Mouse (Mus musculus) hindbrain, embryonic 13.5 days (tissue): ENCODE measurements around the gene Vmn1r211. TPM values are rescaled to one million over a fixed set of nuclear protein-coding genes. Genes with fewer than 3 reads are reported as not detected.
"Not testable (repeated sequence)": the region's sequence is repeated elsewhere in the genome, so short reads cannot be mapped to it uniquely, and the experiment has no call there.

Experiments used
- ATAC-seq: fragments of 200-750 bp; cut with Nextera tagmentation; 2 replicates; pipeline ENCODE4 v1.8.0; 2017; ENCODE audit warnings: moderate TSS enrichment; ENCODE audit not compliant: low FRiP score
- H3K27ac ChIP-seq: fragments of 300-500 bp; sonication (generic); 2 replicates; pipeline ENCODE4 v1.5.1; 2015; ENCODE audit warnings: inconsistent platforms, mild to moderate bottlenecking, moderate library complexity
- H3K27me3 ChIP-seq: fragments of 300-500 bp; sonication (generic); 2 replicates; pipeline ENCODE4 v1.6.1; 2015; ENCODE audit warnings: mild to moderate bottlenecking, inconsistent platforms
- H3K36me3 ChIP-seq: fragments of 300-500 bp; sonication (generic); 2 replicates; pipeline ENCODE4 v1.6.1; 2015; ENCODE audit warnings: mild to moderate bottlenecking, inconsistent platforms
- H3K4me1 ChIP-seq: fragments of 300-500 bp; sonication (generic); replicated peaks from 2 replicates; pipeline ENCODE4 v1.6.1; 2015; ENCODE audit warnings: inconsistent platforms
- H3K4me2 ChIP-seq: fragments of 300-500 bp; sonication (generic); 2 replicates; pipeline ENCODE4 v1.6.1; 2015; ENCODE audit warnings: inconsistent platforms, mild to moderate bottlenecking, moderate library complexity
- H3K4me3 ChIP-seq: fragments of 300-500 bp; sonication (generic); 2 replicates; pipeline ENCODE4 v1.5.1; 2015; ENCODE audit warnings: mild to moderate bottlenecking, inconsistent platforms
- H3K9ac ChIP-seq: fragments of 300-500 bp; sonication (generic); 2 replicates; pipeline ENCODE4 v1.6.1; 2015; ENCODE audit warnings: mild to moderate bottlenecking, inconsistent platforms
- H3K9me3 ChIP-seq: fragments of 300-500 bp; sonication (generic); 2 replicates; pipeline ENCODE4 v1.6.1; 2016; ENCODE audit warnings: inconsistent platforms
- WGBS: fragments of 180-500 bp; shearing (Covaris S2); methylation state at CpG from one replicate; pipeline ENCODE4 v1.1.7; 2015; 5-methylcytosine and 5-hydroxymethylcytosine counted together
- polyA plus RNA-seq: library from polyadenylated mRNA; unstranded; fragments of >200 nt; fragmentation: Nextera tagmentation; extraction: Ambion mirVana; gene quantifications from 2 replicates; pipeline ENCODE4 v1.2.1, GENCODE M21; 2015

Gene Vmn1r211
- not detected in 2 replicates for polyA plus RNA-seq

DNA sequence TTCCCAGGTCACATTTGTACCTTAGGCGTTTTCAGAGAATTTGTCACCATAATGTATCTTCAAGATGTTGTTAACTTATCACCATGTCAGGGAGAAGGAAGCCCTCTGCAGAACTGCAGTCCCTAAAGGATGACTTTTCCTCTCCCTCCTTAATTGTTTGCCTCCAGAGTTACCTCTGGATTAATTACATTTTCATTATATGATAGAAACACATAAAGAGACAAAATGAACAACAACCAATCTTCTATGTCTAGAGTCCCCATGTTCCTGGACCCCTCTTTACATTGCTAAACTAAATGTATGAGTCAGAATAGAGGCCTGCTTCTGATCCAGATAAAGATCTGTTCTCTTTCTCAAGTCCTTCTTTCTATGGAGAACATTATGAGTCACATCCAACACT lies at the start of gene Vmn1r211:
Gene Vmn1r211, minus strand, starts transcription at position 101 of the 400 bp plus-strand sequence.
- WGBS: 81% methylated on average over 1 of the region's 1 CpGs
- no peak within 1 kb of the TSS for H3K27ac ChIP-seq
- H3K4me2 ChIP-seq: no peak within 1 kb of the TSS
- no peak within 1 kb of the TSS for H3K9ac ChIP-seq
- H3K4me1 ChIP-seq: no peaks in the 10 kb centered on the region
- H3K36me3 ChIP-seq: no peaks in the 10 kb centered on the region
- ATAC-seq: no peak
- no peak within 1 kb of the TSS for H3K4me3 ChIP-seq
- no peaks in the 10 kb centered on the region for H3K9me3 ChIP-seq
- no peaks in the 10 kb centered on the region for H3K27me3 ChIP-seq

DNA sequence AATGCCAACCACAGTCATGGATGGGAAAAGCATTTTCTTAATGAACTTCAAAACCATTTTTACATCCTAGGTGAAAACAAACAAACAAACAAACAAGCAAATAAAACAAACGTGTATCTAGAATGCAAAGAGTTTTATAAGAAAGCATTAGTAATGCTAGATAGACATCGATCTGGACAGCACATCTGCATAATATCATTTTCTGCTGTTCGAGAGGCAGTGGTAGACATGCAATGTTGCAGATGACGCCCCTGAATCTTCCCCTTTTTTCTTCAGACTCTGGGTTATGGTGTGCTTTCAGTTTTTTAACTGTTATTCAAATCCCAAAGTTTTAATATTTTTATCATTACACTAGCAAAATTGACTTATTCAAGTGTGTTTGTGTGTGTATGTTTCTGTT lies 26.7 kb upstream of the Vmn1r211 start, which contains the start of gene Vmn1r212:
Gene Vmn1r212, minus strand, starts transcription at position 101 of the 400 bp plus-strand sequence.
- Histone ChIP-seq H3K9me3 (no peaks in the 10 kb centered on the region), H3K4me3 (no peak within 1 kb of the TSS), H3K27me3 (no peaks in the 10 kb centered on the region), H3K9ac (no peak within 1 kb of the TSS), H3K36me3 (no peaks in the 10 kb centered on the region), H3K27ac (no peak within 1 kb of the TSS), H3K4me2 (no peak within 1 kb of the TSS), H3K4me1 (no peaks in the 10 kb centered on the region)
- 84% methylated on average over 4 of the region's 4 CpGs for WGBS
- ATAC-seq: no peak

DNA sequence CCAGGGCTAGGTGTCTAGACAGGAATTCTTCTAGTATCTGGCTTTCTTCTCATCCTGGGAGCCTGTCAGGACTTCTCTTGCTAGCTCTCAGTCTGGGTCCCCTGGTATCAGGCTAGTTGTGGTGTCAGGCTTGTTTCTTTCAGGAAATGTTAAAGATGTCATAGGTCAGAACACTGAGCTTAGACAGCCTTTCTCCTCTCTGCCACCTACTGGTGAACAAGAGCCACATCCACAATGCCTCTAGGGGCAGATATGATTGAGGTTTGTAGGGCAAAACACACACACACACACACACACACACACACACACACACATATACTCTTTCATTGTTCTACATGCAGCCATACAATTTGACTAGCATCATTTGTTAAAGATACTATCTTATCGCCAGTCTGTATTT lies 21.9 kb upstream of the Vmn1r211 start:
- no peaks in the 10 kb centered on the region for H3K4me1 ChIP-seq
- no peaks in the 10 kb centered on the region for H3K36me3 ChIP-seq
- no peak overlapping the region for H3K4me3 ChIP-seq
- no peak overlapping the region for H3K9ac ChIP-seq
- H3K4me2 ChIP-seq: no peak overlapping the region
- 90% methylated on average over 1 of the region's 1 CpGs for WGBS
- no peaks in the 10 kb centered on the region for H3K9me3 ChIP-seq
- no peaks in the 10 kb centered on the region for H3K27me3 ChIP-seq
- H3K27ac ChIP-seq: no peak overlapping the region
- ATAC-seq: no peak

DNA sequence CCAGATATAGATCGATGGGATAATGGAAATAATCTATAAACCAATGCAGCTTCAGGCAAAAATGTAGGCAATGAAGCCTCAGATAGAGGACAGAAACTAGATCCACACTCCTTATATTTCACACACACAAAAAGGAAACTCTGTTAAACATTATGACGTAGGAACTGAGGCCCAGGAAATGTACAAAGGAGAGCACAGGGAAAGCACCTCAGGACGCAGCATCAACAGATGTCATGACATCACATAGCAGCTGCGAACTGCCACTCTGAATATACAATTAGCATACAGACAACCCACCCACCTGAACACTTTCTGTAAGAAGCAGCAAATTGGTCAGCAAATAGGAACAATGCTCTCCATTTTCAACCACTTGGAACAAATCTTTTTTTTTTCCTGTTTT lies 2.6 kb downstream of the Vmn1r211 start:
- Histone ChIP-seq H3K4me3 (no peak overlapping the region), H3K9me3 (no peaks in the 10 kb centered on the region), H3K36me3 (no peaks in the 10 kb centered on the region), H3K27me3 (no peaks in the 10 kb centered on the region), H3K9ac (no peak overlapping the region), H3K27ac (no peak overlapping the region), H3K4me1 (no peaks in the 10 kb centered on the region), H3K4me2 (no peak overlapping the region)
- ATAC-seq: no peak
- 82% methylated on average over 4 of the region's 4 CpGs for WGBS

DNA sequence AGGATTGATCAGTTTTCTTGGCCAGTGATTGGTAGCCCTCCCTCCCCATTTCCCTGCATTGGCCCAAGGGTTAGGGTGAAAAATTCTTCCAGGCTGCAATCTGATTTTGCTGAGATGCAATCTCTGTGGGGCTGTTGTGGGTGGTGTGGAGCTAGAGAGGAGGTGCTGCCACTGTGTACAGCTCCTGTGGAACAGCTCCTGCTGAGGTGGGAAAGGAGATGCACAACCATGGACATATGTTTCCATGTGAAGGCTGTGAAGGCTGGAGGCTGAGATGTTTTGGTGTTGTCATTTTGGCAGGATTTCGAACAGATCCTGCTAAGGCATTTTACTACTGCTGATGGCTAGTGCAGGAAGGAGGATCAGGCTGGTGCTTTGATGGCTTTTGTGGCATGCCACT lies 10.6 kb downstream of the Vmn1r211 start:
- Histone ChIP-seq H3K27ac (no peak overlapping the region), H3K36me3 (no peaks in the 10 kb centered on the region), H3K4me1 (no peaks in the 10 kb centered on the region), H3K27me3 (no peaks in the 10 kb centered on the region), H3K9me3 (no peaks in the 10 kb centered on the region), H3K4me3 (no peak overlapping the region), H3K4me2 (no peak overlapping the region), H3K9ac (no peak overlapping the region)
- ATAC-seq: no peak
- WGBS: 80% methylated on average over 1 of the region's 1 CpGs

DNA sequence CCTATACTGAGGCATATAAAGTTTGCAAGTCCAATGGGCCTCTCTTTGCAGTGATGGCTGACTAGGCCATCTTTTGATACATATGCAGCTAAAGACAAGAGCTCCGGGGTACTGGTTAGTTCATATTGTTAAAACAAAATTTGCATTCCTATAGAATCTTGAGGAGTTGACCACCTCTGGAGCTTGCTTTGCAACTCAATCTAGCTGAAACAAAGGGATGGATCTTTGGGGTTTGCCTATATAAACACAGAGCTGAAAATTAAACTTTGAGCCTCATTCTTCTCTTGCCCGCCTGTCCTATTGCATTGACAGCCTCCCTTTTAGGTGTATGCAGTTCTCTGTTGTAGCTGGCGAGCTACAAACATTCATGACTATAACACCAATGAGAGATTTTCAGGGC lies 13.1 kb downstream of the Vmn1r211 start:
- H3K36me3 ChIP-seq, H3K4me3 ChIP-seq, H3K9ac ChIP-seq, H3K4me2 ChIP-seq, ATAC-seq, H3K27ac ChIP-seq, H3K9me3 ChIP-seq, H3K27me3 ChIP-seq, H3K4me1 ChIP-seq: not testable (repeated sequence)
- 31% methylated on average over 3 of the region's 3 CpGs for WGBS

DNA sequence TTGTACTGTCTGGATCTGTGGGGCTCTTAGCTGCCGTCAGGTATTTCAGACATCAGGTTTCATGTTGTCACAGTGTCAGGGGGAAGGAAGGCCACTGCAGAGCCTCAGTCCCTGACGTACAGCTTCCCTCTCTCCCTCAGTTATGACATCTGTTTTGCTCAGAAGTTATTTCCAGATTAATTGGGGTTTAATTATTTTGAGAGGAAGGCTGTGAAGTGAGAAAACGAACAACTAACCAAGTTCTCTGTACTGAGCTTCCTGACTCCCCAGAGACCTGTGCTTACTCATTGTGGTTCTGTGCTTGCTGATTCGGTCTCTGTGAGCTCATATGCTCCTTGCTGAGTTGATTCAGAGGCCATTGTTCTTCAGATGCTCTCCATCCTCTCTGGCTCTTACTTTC lies 26.1 kb downstream of the Vmn1r211 start, which contains the start of gene Vmn1r210:
Gene Vmn1r210, minus strand, starts transcription at position 101 of the 400 bp plus-strand sequence.
- no peak for ATAC-seq
- no peak within 1 kb of the TSS for H3K9ac ChIP-seq
- H3K9me3 ChIP-seq: no peaks in the 10 kb centered on the region
- no peaks in the 10 kb centered on the region for H3K27me3 ChIP-seq
- H3K36me3 ChIP-seq: no peaks in the 10 kb centered on the region
- H3K4me3 ChIP-seq: no peak within 1 kb of the TSS
- no peaks in the 10 kb centered on the region for H3K4me1 ChIP-seq
- no peak within 1 kb of the TSS for H3K4me2 ChIP-seq
- H3K27ac ChIP-seq: no peak within 1 kb of the TSS
- WGBS: 70% methylated on average over 4 of the region's 4 CpGs

DNA sequence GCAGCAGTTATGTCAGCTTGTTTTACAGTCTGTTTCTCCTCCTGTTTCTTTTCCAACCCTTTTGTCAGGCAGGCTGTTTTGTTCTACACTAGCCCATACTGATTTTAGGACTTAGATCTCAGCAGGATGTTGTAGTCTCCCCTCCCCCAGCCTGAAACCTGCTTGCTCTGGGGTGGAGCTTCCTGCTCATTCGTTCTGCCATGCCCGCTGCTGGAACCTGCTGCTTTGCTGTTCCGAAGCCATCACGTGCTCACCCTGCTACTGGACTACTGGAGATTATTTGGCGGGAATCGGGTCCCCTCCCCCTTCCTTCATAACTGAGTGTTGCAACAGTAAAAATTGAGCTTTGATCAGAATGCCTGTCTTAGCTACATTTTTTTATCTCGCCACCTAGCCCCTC lies 28.0 kb downstream of the Vmn1r211 start:
- H3K36me3 ChIP-seq, H3K9me3 ChIP-seq, H3K4me1 ChIP-seq, H3K4me2 ChIP-seq, H3K9ac ChIP-seq, H3K27ac ChIP-seq, H3K4me3 ChIP-seq, H3K27me3 ChIP-seq, ATAC-seq: not testable (repeated sequence)
- WGBS: 41% methylated on average over 7 of the region's 7 CpGs

DNA sequence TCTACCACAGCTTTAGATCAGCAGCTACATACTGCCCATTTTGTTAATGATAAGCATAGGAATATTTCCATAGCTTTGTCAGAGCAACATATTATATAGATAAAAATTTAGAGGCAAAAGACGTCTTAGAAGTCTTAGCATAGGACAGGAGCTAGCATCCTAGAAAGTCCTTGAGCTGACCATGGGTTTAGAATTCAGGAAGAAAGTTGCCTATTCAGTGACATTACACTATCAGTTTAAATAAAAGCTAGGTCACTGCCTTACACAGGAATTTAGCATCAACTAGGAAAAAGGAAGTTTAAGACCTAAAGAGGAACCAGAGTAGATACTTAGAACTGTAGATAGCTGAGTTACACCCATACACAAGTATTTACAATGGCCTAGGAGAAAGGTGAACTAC lies 35.8 kb downstream of the Vmn1r211 start:
- not testable (repeated sequence) for H3K4me1 ChIP-seq, H3K4me3 ChIP-seq, ATAC-seq, H3K9ac ChIP-seq, H3K4me2 ChIP-seq, H3K27me3 ChIP-seq, H3K36me3 ChIP-seq, H3K27ac ChIP-seq, H3K9me3 ChIP-seq
- 91% methylated on average over 1 of the region's 1 CpGs for WGBS

DNA sequence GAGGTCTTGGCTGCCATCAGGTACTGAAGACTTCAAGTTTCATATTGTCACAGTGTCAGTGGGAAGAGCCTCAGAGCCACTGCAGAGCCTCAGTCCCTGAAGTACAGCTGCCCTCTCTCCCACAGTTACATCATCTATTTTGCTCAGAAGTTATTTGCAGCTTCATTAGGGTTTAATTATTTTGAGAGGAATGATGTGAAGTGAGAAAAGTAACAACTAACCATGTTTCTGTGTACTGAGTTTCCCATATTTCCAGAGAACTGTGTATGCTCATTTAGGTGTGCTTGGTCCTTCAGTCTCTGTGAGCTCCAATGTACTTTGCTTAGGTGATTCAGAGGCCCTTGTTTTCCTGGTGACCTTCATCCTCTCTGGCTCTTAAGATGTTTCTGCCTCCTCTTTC lies 47.8 kb downstream of the Vmn1r211 start, which contains the start of gene Vmn1r209:
Gene Vmn1r209, minus strand, starts transcription at position 101 of the 400 bp plus-strand sequence.
- not testable (repeated sequence) for ATAC-seq, H3K36me3 ChIP-seq, H3K27me3 ChIP-seq

More for the DNA sequence above, 47.8 kb downstream of the Vmn1r211 start, which contains the start of gene Vmn1r209:
- not testable (repeated sequence) for H3K9me3 ChIP-seq, H3K4me3 ChIP-seq, H3K4me1 ChIP-seq, H3K9ac ChIP-seq, H3K4me2 ChIP-seq, H3K27ac ChIP-seq

Other genes with a start within 250 kb of the Vmn1r211 start
- not detected in 2 replicates for gene Vmn1r206, start 233.3 kb downstream of the Vmn1r211 start, polyA plus RNA-seq
- 0.04 TPM in 1 of 2 replicates, not detected in the other for gene Vmn1r207-ps, start 127.9 kb downstream of the Vmn1r211 start, polyA plus RNA-seq
- not detected in 2 replicates for gene Vmn1r208, start 80.2 kb downstream of the Vmn1r211 start, polyA plus RNA-seq
- not detected in 2 replicates for gene Vmn1r209, start 47.9 kb downstream of the Vmn1r211 start, polyA plus RNA-seq
- gene Vmn1r210, start 26.2 kb downstream of the Vmn1r211 start, polyA plus RNA-seq: not detected in 2 replicates
- gene Vmn1r212, start 26.6 kb upstream of the Vmn1r211 start, polyA plus RNA-seq: not detected in 2 replicates
- not detected in 2 replicates for gene Vmn1r213, start 150.1 kb upstream of the Vmn1r211 start, polyA plus RNA-seq
- not detected in 2 replicates for gene Vmn1r214, start 172.9 kb upstream of the Vmn1r211 start, polyA plus RNA-seq
- gene Vmn1r215, start 210.5 kb upstream of the Vmn1r211 start, polyA plus RNA-seq: not detected in 2 replicates